Mouse (Mus musculus): ENCODE data around the gene Ddx31. TPM values are rescaled to one million over a fixed set of nuclear protein-coding genes. Genes with fewer than 3 reads are reported as not detected.

Gene Ddx31
- polyA plus RNA-seq, 1 experiment, result 0.94 TPM

- H3K4me1 ChIP-seq (ENCODE audit: control insufficient read depth, insufficient read depth, insufficient read length, low read length), result peaks cover 3% of the 10 kb centered on the region
- 38% methylated on average over 4 of the region's 4 CpGs for WGBS
- no peak overlapping the region for H3K27ac ChIP-seq (ENCODE audit: insufficient read depth, low read depth, low read length)
- TF ChIP-seq CTCF (IDR thresholded peaks at IDR 0.05; ENCODE audit: extremely low read depth, insufficient read length, insufficient replicate concordance, low read depth, low read length) (no peak), POLR2A (IDR thresholded peaks at IDR 0.05; ENCODE audit: low read depth, low read length) (no peak)
- H3K4me3 ChIP-seq (ENCODE audit: low read depth, low read length), result no peak overlapping the region
- peaks cover 25% of the 10 kb centered on the region for H3K27me3 ChIP-seq (ENCODE audit: control insufficient read depth, insufficient read depth, low read length)
- H3K36me3 ChIP-seq (ENCODE audit: control insufficient read depth, insufficient read depth, low read length), result peaks cover 8% of the 10 kb centered on the region; the same call in 1 of the 2 replicates
Observed at GRCm38 (mm10) chr2:28905561-28905960, 65.4 kb downstream of the Ddx31 start.

DNA sequence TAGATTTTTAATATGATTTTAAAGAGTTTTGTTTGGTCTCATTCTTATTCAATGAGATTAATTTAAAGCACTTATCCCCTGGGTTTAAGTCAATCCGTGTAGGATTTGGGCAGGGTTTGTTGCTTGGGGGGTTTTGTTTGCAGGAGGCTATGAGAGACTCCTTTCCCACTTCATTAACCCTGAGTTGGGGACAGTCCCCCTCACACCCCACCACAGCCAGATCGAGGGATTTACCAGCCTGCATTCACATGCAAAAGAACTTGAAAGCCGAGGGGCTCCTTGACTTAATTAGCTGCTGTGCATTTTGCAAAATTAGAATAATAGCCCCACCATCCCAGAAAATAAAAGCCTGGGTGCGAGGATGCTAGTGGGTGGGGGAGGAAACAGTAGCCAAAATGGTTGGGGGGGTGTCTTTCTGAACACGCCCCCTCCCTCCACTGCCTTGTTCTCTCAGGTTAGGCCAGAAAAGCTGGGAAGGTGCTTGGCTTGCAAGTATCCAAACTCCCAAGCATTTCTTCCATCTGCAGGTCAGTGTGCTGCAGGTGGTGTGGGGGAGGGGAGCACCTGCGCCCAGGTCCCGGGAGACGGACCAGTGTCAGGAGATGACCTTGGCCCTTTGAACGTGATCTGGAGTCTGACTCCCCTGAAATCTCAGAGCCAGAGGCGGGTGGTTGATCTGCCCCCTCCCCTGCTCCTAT is 67.6 kb downstream of the Ddx31 start:
- Histone ChIP-seq H3K4me3 (ENCODE audit: low read depth, low read length) (no peak overlapping the region), H3K36me3 (ENCODE audit: control insufficient read depth, insufficient read depth, low read length) (peaks cover 4% of the 10 kb centered on the region; the same call in 1 of the 2 replicates), H3K4me1 (ENCODE audit: control insufficient read depth, insufficient read depth, insufficient read length, low read length) (peaks cover 3% of the 10 kb centered on the region), H3K27ac (ENCODE audit: insufficient read depth, low read depth, low read length) (no peak overlapping the region), H3K27me3 (ENCODE audit: control insufficient read depth, insufficient read depth, low read length) (peaks cover 47% of the 10 kb centered on the region)
- WGBS, result 21% methylated on average over 10 of the region's 10 CpGs
- TF ChIP-seq POLR2A (IDR thresholded peaks at IDR 0.05; ENCODE audit: low read depth, low read length), result no peak
- TF ChIP-seq CTCF (IDR thresholded peaks at IDR 0.05; ENCODE audit: extremely low read depth, insufficient read length, insufficient replicate concordance, low read depth, low read length), result no peak

GRCm38 (mm10) chr2:28908389-28909153 is 68.4 kb downstream of the Ddx31 start:
- H3K4me1 ChIP-seq (ENCODE audit: control insufficient read depth, insufficient read depth, insufficient read length, low read length), result peaks cover 3% of the 10 kb centered on the region
- 3% methylated on average over 39 of the region's 39 CpGs for WGBS
- H3K36me3 ChIP-seq (ENCODE audit: control insufficient read depth, insufficient read depth, low read length), result peaks cover 4% of the 10 kb centered on the region; the same call in 1 of the 2 replicates
- H3K27me3 ChIP-seq (ENCODE audit: control insufficient read depth, insufficient read depth, low read length), result peaks cover 50% of the 10 kb centered on the region
- H3K4me3 ChIP-seq (ENCODE audit: low read depth, low read length), result no peak overlapping the region
- no peak for TF ChIP-seq CTCF (IDR thresholded peaks at IDR 0.05; ENCODE audit: extremely low read depth, insufficient read length, insufficient replicate concordance, low read depth, low read length)
- no peak for TF ChIP-seq POLR2A (IDR thresholded peaks at IDR 0.05; ENCODE audit: low read depth, low read length)
- H3K27ac ChIP-seq (ENCODE audit: insufficient read depth, low read depth, low read length), result no peak overlapping the region

- WGBS, result 6% methylated on average over 41 of the region's 41 CpGs
- H3K36me3 ChIP-seq (ENCODE audit: control insufficient read depth, insufficient read depth, low read length), result peaks cover 4% of the 10 kb centered on the region; the same call in 1 of the 2 replicates
- peaks cover 53% of the 10 kb centered on the region for H3K27me3 ChIP-seq (ENCODE audit: control insufficient read depth, insufficient read depth, low read length)
- TF ChIP-seq CTCF (IDR thresholded peaks at IDR 0.05; ENCODE audit: extremely low read depth, insufficient read length, insufficient replicate concordance, low read depth, low read length) (no peak), POLR2A (IDR thresholded peaks at IDR 0.05; ENCODE audit: low read depth, low read length) (no peak)
- no peak overlapping the region for H3K4me3 ChIP-seq (ENCODE audit: low read depth, low read length)
- peaks cover 3% of the 10 kb centered on the region for H3K4me1 ChIP-seq (ENCODE audit: control insufficient read depth, insufficient read depth, insufficient read length, low read length)
- H3K27ac ChIP-seq (ENCODE audit: insufficient read depth, low read depth, low read length), result no peak overlapping the region
Observed at GRCm38 (mm10) chr2:28909186-28909817, 69.1 kb downstream of the Ddx31 start.

DNA sequence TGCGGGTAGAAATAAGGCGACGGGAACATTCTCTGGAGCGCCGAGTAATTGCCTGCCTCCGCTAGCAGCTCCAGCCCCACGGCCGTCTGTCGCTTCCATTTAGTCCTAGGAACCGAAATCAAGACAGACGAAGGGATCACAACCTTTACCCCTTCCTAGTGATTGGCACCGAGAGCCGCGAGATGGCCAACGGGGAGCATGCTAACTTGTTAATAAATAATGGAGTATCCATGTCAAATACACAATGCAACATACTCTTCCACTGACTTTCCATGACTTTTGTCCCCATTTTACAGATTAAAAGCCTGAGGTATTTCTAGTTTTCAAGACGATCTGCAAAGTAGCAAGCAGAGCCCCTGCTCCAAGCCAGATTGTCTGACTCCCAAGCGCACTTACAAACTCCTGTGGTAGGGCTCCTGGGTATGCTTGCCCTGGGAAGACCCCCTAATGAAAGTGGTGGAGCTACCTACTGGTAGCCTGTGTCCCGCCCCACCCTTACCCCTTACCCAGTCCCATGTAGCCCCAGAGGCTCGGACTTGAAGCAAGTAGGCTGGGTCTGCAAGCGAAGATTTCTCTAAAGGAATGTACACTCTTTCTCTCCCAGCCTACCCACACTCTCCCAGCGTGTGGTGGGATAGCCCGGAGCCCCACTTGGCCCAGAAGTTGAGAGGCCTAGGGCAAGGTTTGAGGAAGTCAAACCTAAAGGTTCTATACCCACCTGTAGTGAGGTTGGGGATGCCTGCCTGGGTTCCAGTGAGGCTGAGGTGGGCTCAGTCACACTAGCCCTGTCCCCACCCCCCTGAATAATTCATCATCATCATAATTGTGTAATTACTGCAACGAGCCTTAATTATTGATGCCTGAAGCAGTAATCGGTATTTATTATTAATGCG is 69.9 kb downstream of the Ddx31 start:
- 15% methylated on average over 25 of the region's 25 CpGs for WGBS
- H3K4me1 ChIP-seq (ENCODE audit: control insufficient read depth, insufficient read depth, insufficient read length, low read length), result peaks cover 3% of the 10 kb centered on the region
- peaks cover 2% of the 10 kb centered on the region; the same call in 1 of the 2 replicates for H3K36me3 ChIP-seq (ENCODE audit: control insufficient read depth, insufficient read depth, low read length)
- H3K4me3 ChIP-seq (ENCODE audit: low read depth, low read length), result no peak overlapping the region
- H3K27me3 ChIP-seq (ENCODE audit: control insufficient read depth, insufficient read depth, low read length), result peaks cover 60% of the 10 kb centered on the region
- no peak overlapping the region for H3K27ac ChIP-seq (ENCODE audit: insufficient read depth, low read depth, low read length)
- no peak for TF ChIP-seq CTCF (IDR thresholded peaks at IDR 0.05; ENCODE audit: extremely low read depth, insufficient read length, insufficient replicate concordance, low read depth, low read length)
- no peak for TF ChIP-seq POLR2A (IDR thresholded peaks at IDR 0.05; ENCODE audit: low read depth, low read length)

GRCm38 (mm10) chr2:28910877-28911276 is 70.7 kb downstream of the Ddx31 start:
- H3K4me1 ChIP-seq (ENCODE audit: control insufficient read depth, insufficient read depth, insufficient read length, low read length), result no peaks in the 10 kb centered on the region; the same call in 1 of the 2 replicates
- H3K27ac ChIP-seq (ENCODE audit: insufficient read depth, low read depth, low read length), result no peak overlapping the region
- H3K27me3 ChIP-seq (ENCODE audit: control insufficient read depth, insufficient read depth, low read length), result peaks cover 68% of the 10 kb centered on the region
- 32% methylated on average over 3 of the region's 3 CpGs for WGBS
- H3K4me3 ChIP-seq (ENCODE audit: low read depth, low read length), result no peak overlapping the region
- 0 out of 2 replicates have a peak, but pooled peaks cover 2% of the 10 kb centered on the region for H3K36me3 ChIP-seq (ENCODE audit: control insufficient read depth, insufficient read depth, low read length)
- TF ChIP-seq CTCF (IDR thresholded peaks at IDR 0.05; ENCODE audit: extremely low read depth, insufficient read length, insufficient replicate concordance, low read depth, low read length), result no peak
